Mouse (Mus musculus) thymus, adult 2 months (tissue): ENCODE data around the gene Cldn16. TPM values are rescaled to one million over a fixed set of nuclear protein-coding genes. Genes with fewer than 3 reads are reported as not detected.

Experiments
- DNase-seq: peaks from one replicate; pipeline ENCODE4 v3.0.0; 2021
- H3K27ac ChIP-seq: fragments of 200-500 bp; 2 replicates; pipeline ENCODE4 v1.5.1; 2012; ENCODE audit warnings: low read length, control low read depth; ENCODE audit not compliant: control insufficient read depth, insufficient read depth
- H3K27me3 ChIP-seq: fragments of 200-500 bp; 2 replicates; pipeline ENCODE4 v1.6.1; 2012; ENCODE audit warnings: mild to moderate bottlenecking, low read length, moderate library complexity, mixed read lengths; ENCODE audit not compliant: control insufficient read depth, insufficient read depth
- H3K36me3 ChIP-seq: fragments of 200-500 bp; 2 replicates; pipeline ENCODE4 v1.6.1; 2012; ENCODE audit warnings: mild to moderate bottlenecking, low read length, moderate library complexity; ENCODE audit not compliant: control insufficient read depth, insufficient read depth
- H3K4me1 ChIP-seq: fragments of 200-500 bp; replicated peaks from 2 replicates; pipeline ENCODE4 v1.6.1; 2012; ENCODE audit warnings: low read length; ENCODE audit not compliant: control insufficient read depth, insufficient read depth
- H3K4me3 ChIP-seq: fragments of 200-500 bp; 2 replicates; pipeline ENCODE4 v1.5.1; 2012; ENCODE audit warnings: mild to moderate bottlenecking, low read length, control low read depth, moderate library complexity; ENCODE audit not compliant: control insufficient read depth, insufficient read depth
- CTCF ChIP-seq: fragments of 200-500 bp; IDR thresholded peaks from 2 replicates; pipeline ENCODE4 v1.5.1; 2012; ENCODE audit warnings: mild to moderate bottlenecking, control low read depth, low read length, moderate library complexity, borderline replicate concordance; ENCODE audit not compliant: control insufficient read depth, poor library complexity, insufficient read depth; ENCODE audit errors: extremely low read depth
- POLR2A ChIP-seq: fragments of 200-500 bp; IDR thresholded peaks from 2 replicates; pipeline ENCODE4 v1.6.1; 2012; ENCODE audit warnings: mild to moderate bottlenecking, low read length, control low read depth, moderate library complexity; ENCODE audit not compliant: control insufficient read depth, poor library complexity, insufficient read depth; ENCODE audit errors: extremely low read depth
- WGBS: fragments of 180-500 bp; shearing (Covaris S2); methylation state at CpG from one replicate; pipeline ENCODE4 v1.1.7; 2018; 5-methylcytosine and 5-hydroxymethylcytosine counted together
- polyA plus RNA-seq: library from polyadenylated mRNA; depleted of rRNA; stranded (reverse); fragments of >200 nt; gene quantifications from 2 replicates; pipeline ENCODE4 v1.2.3, GENCODE M21; 2012; rRNA removed

Gene Cldn16
- not detected in 2 replicates for polyA plus RNA-seq

DNA sequence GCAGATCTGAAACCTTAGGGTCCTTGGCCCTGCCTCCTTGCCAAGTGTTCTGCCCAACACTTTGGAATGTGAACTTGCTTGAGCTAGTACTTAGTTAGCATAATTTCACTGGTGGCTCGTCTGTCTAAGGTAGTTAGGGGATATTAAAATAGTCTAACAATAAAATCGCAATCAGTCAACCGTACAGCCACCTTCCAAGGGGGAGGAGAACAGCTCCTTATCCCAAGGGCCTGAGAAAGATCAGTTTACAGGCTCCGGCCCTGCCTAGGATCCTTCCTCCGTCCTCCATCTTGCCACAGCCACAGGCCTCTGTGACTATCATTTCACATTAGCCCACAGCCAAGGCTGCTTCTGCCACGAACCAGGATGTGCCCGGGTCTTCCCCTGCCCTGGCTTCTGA is at the start of gene Cldn16:
Cldn16 (plus strand) TSS at position 301 of the 400 bp plus-strand sequence.
- 84% methylated on average over 7 of the region's 7 CpGs for WGBS
- no peak for TF ChIP-seq CTCF
- no peak for TF ChIP-seq POLR2A
- Histone ChIP-seq H3K27ac (no peak within 1 kb of the TSS), H3K4me1 (no peaks in the 10 kb centered on the region), H3K4me3 (no peak within 1 kb of the TSS), H3K36me3 (no peaks in the 10 kb centered on the region), H3K27me3 (no peaks in the 10 kb centered on the region)
- no peak for DNase-seq

DNA sequence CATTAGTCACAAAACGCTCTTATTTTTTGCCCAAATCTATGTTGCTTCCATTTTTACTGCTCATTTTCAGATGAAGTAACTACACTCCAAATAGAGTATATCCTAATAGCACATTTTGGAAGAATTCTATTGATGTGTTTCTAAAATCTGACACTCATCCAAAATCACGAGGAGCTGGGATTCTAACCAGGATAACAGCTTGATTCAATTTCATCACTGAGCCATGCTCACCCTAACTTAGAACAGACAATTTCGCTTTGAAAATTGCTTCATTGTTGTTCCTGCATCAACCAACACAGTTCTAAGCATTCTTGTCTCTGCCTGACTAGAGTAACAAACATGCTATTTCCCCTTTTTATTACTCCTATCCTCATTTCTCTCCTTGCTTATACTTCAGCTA is 44.3 kb upstream of the Cldn16 start:
- no peak for TF ChIP-seq POLR2A
- no peak for TF ChIP-seq CTCF
- no peaks in the 10 kb centered on the region for H3K36me3 ChIP-seq
- WGBS = 93% methylated on average over 3 of the region's 3 CpGs
- no peak overlapping the region for H3K4me3 ChIP-seq
- no peaks in the 10 kb centered on the region for H3K27me3 ChIP-seq
- H3K4me1 ChIP-seq = no peaks in the 10 kb centered on the region
- no peak for DNase-seq
- no peak overlapping the region for H3K27ac ChIP-seq

DNA sequence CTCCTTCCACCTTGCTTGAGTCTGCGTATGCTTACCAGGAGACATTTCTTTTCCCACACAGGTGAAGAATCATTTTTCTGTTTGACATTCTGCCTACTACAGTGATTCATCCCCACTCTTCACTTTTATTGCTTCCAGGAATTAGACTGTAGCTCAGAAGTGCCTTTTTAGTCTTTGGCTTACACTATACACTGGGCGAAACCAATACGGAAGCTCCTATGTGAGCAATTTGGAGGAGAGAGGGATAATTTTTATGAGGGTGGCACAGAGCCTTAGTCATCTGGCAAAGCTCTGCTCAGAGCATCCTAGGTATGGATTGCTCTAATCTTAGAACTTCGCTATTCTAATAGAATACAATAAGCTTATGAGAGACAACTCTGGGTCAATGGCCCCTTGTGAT is 40.9 kb upstream of the Cldn16 start:
- H3K4me1 ChIP-seq = no peaks in the 10 kb centered on the region
- no peak overlapping the region for H3K27ac ChIP-seq
- no peaks in the 10 kb centered on the region for H3K27me3 ChIP-seq
- 95% methylated on average over 4 of the region's 4 CpGs for WGBS
- TF ChIP-seq POLR2A (no peak), CTCF (no peak)
- DNase-seq = no peak
- no peaks in the 10 kb centered on the region for H3K36me3 ChIP-seq
- H3K4me3 ChIP-seq = no peak overlapping the region

DNA sequence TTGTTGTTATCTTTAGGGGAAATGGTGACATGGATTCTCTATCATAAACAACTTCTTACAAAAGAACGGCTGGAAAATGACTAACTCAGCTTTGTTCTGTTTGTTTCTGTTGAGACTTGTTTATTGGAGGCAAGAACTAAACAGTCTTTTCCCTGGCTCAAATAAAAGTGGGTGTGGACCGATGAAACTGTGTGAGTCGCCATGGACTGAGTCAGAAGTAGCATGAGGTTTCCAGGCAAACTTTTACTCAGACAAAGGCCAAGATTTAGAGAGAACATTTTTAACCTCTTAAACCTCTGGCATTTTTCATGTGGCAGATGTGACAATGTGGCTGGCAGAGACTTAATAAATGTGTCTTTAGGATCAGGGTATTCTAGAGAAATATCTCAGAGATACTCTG is 32.7 kb upstream of the Cldn16 start:
- no peaks in the 10 kb centered on the region for H3K36me3 ChIP-seq
- no peak for DNase-seq
- no peak overlapping the region for H3K27ac ChIP-seq
- H3K27me3 ChIP-seq = no peaks in the 10 kb centered on the region
- no peaks in the 10 kb centered on the region for H3K4me1 ChIP-seq
- 78% methylated on average over 3 of the region's 3 CpGs for WGBS
- no peak overlapping the region for H3K4me3 ChIP-seq
- TF ChIP-seq POLR2A = no peak
- TF ChIP-seq CTCF = no peak

DNA sequence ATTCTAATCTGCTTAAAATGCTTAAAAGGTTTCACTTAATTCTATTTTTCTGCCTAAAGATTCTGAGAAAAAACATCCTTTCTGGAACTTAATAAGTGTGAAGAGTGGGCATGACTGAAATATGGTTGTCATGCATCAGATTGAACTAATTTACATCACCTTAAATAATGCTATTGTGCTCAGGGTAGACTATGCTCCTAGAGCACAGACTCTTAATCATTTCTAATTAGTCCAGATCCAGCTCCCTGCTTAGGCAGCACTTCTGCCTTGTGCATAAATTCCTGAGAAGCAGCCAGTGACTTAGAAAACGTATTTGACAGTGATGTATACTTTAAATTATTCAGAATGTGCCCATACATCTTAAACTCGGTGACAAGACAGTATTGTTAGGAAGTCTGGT is 29.4 kb upstream of the Cldn16 start:
- Histone ChIP-seq H3K27ac (no peak overlapping the region), H3K4me3 (no peak overlapping the region), H3K27me3 (no peaks in the 10 kb centered on the region), H3K36me3 (no peaks in the 10 kb centered on the region), H3K4me1 (no peaks in the 10 kb centered on the region)
- TF ChIP-seq POLR2A (no peak), CTCF (no peak)
- 64% methylated on average over 2 of the region's 2 CpGs for WGBS
- DNase-seq = no peak

DNA sequence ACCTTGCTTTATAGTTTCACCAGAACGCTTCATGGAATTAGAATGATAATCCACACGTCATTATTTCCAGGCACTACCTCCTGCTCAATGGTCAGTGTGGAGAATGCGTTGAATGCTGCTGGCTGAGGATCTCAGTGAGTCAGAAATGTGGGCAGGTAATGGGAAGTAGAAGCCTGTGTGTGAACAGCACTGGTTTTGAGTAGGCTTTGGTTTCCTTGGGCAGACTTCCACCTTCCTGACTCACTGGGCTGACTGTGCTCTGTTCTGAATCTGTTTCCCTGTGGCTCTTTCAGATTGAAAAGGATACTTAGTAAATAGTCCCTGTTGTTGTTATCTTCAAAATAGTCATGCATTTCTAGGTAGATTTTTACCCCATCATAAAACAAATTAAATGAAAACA is 22.9 kb upstream of the Cldn16 start:
- H3K27me3 ChIP-seq = no peaks in the 10 kb centered on the region
- TF ChIP-seq CTCF = no peak
- no peak for TF ChIP-seq POLR2A
- DNase-seq = no peak
- no peak overlapping the region for H3K27ac ChIP-seq
- 87% methylated on average over 3 of the region's 3 CpGs for WGBS
- no peaks in the 10 kb centered on the region for H3K36me3 ChIP-seq
- H3K4me1 ChIP-seq = no peaks in the 10 kb centered on the region
- no peak overlapping the region for H3K4me3 ChIP-seq

DNA sequence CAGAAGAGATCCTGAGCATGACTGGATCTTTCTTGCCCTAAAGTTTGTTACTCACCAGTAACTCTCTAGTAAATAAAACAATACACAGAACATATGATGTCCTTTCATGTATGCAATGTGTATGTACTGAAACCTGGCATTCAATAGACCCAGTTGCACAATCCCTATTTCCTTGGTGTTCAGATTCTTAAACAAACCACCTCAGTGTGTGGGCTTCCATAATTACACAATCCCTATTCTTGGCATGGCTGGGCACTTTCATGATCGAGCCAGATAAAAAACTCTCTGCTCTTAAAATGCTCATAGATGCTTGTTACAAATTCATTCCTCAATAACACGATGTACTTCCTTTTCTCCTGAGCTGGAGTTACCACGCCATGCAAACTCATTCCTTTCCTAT is 21.8 kb upstream of the Cldn16 start:
- Histone ChIP-seq H3K36me3 (no peaks in the 10 kb centered on the region), H3K4me3 (no peak overlapping the region), H3K27me3 (no peaks in the 10 kb centered on the region), H3K27ac (no peak overlapping the region), H3K4me1 (no peaks in the 10 kb centered on the region)
- DNase-seq = no peak
- 86% methylated on average over 3 of the region's 3 CpGs for WGBS
- TF ChIP-seq POLR2A (no peak), CTCF (no peak)
